Mouse (Mus musculus): ENCODE results near the gene Heatr1. TPM values are rescaled to one million over a fixed set of nuclear protein-coding genes. Genes with fewer than 3 reads are reported as not detected.
"Not testable (repeated sequence)": the region's sequence is repeated elsewhere in the genome, so short reads cannot be mapped to it uniquely, and the experiment has no call there.

Heatr1 gene
- polyA plus RNA-seq, 1 experiment from 2014 or later: 13.1 TPM

- 84% methylated on average over 7 of the region's 7 CpGs for WGBS
These were observed 60.0 kb downstream of the Heatr1 start for GRCm38 (mm10) chr13:12454686-12455390.

GRCm38 (mm10) chr13:12456711-12457110 is 61.9 kb downstream of the Heatr1 start:
- no peak for ATAC-seq (ENCODE audit: insufficient number of reproducible peaks, low FRiP score)
- H3K9ac ChIP-seq: no peak overlapping the region
- no peak overlapping the region for H3K27ac ChIP-seq (ENCODE audit: poor library complexity, severe bottlenecking)
- H3K27me3 ChIP-seq (replicated peaks): no peaks in the 10 kb centered on the region
- H3K4me2 ChIP-seq: no peak overlapping the region
- no peaks in the 10 kb centered on the region for H3K9me3 ChIP-seq (replicated peaks)
- WGBS: 73% methylated on average over 7 of the region's 7 CpGs
- H3K36me3 ChIP-seq: peaks cover 42% of the 10 kb centered on the region
- no peak overlapping the region for H3K4me3 ChIP-seq
- peaks cover 5% of the 10 kb centered on the region for H3K4me1 ChIP-seq (replicated peaks)

More at GRCm38 (mm10) chr13:12454686-12455390, 60.0 kb downstream of the Heatr1 start:
- Histone ChIP-seq H3K36me3 (peaks cover 50% of the 10 kb centered on the region), H3K27me3 (replicated peaks) (no peaks in the 10 kb centered on the region), H3K27ac (ENCODE audit: poor library complexity, severe bottlenecking) (no peak overlapping the region), H3K4me1 (replicated peaks) (peaks cover 1% of the 10 kb centered on the region; the same call in 1 of the 2 replicates), H3K9me3 (replicated peaks) (no peaks in the 10 kb centered on the region), H3K4me2 (no peak overlapping the region), H3K9ac (no peak overlapping the region), H3K4me3 (no peak overlapping the region)
- no peak for ATAC-seq (ENCODE audit: insufficient number of reproducible peaks, low FRiP score)

GRCm38 (mm10) chr13:12460443-12460842 is 65.6 kb downstream of the Heatr1 start:
- no peaks in the 10 kb centered on the region for H3K9me3 ChIP-seq (replicated peaks)
- WGBS: 6% methylated on average over 8 of the region's 8 CpGs
- H3K4me2 ChIP-seq: peak overlapping the region; percentile 89
- peak; percentile 9; the same call in 1 of the 2 replicates for ATAC-seq (ENCODE audit: insufficient number of reproducible peaks, low FRiP score)
- peaks cover 8% of the 10 kb centered on the region for H3K4me1 ChIP-seq (replicated peaks)
- H3K4me3 ChIP-seq: peak overlapping the region; percentile 81
- H3K27ac ChIP-seq (ENCODE audit: poor library complexity, severe bottlenecking): peak overlapping the region; percentile 79
- H3K36me3 ChIP-seq: peaks cover 10% of the 10 kb centered on the region; the same call in 1 of the 2 replicates
- peak overlapping the region; percentile 84 for H3K9ac ChIP-seq
- no peaks in the 10 kb centered on the region for H3K27me3 ChIP-seq (replicated peaks)

GRCm38 (mm10) chr13:12460881-12461729 is 66.3 kb downstream of the Heatr1 start:
- WGBS: under 1% methylated on average over 59 of the region's 59 CpGs
- H3K4me3 ChIP-seq: peak overlapping the region; percentile 81
- peaks cover 8% of the 10 kb centered on the region for H3K4me1 ChIP-seq (replicated peaks)
- H3K9me3 ChIP-seq (replicated peaks): no peaks in the 10 kb centered on the region
- H3K27ac ChIP-seq (ENCODE audit: poor library complexity, severe bottlenecking): peak overlapping the region; percentile 79
- ATAC-seq (ENCODE audit: insufficient number of reproducible peaks, low FRiP score): peak; percentile 95
- H3K9ac ChIP-seq: peak overlapping the region; percentile 84
- H3K27me3 ChIP-seq (replicated peaks): no peaks in the 10 kb centered on the region
- peak overlapping the region; percentile 89 for H3K4me2 ChIP-seq
- H3K36me3 ChIP-seq: peaks cover 7% of the 10 kb centered on the region; the same call in 1 of the 2 replicates

GRCm38 (mm10) chr13:12461730-12462119 is 66.9 kb downstream of the Heatr1 start:
- 4% methylated on average over 7 of the region's 7 CpGs for WGBS
- peak overlapping the region; percentile 40; the same call in 1 of the 2 replicates for H3K27ac ChIP-seq (ENCODE audit: poor library complexity, severe bottlenecking)
- no peak; the same call in 1 of the 2 replicates for ATAC-seq (ENCODE audit: insufficient number of reproducible peaks, low FRiP score)

GRCm38 (mm10) chr13:12462623-12463022 is 67.8 kb downstream of the Heatr1 start:
- Histone ChIP-seq H3K27ac (ENCODE audit: poor library complexity, severe bottlenecking) (no peak overlapping the region), H3K36me3 (no peaks in the 10 kb centered on the region), H3K4me2 (no peak overlapping the region), H3K9me3 (replicated peaks) (no peaks in the 10 kb centered on the region), H3K27me3 (replicated peaks) (no peaks in the 10 kb centered on the region), H3K4me1 (replicated peaks) (peaks cover 8% of the 10 kb centered on the region), H3K9ac (no peak overlapping the region), H3K4me3 (no peak overlapping the region)
- ATAC-seq (ENCODE audit: insufficient number of reproducible peaks, low FRiP score): no peak
- WGBS: 72% methylated on average over 4 of the region's 4 CpGs

More at GRCm38 (mm10) chr13:12461730-12462119, 66.9 kb downstream of the Heatr1 start:
- no peaks in the 10 kb centered on the region for H3K9me3 ChIP-seq (replicated peaks)
- peak overlapping the region; percentile 89 for H3K4me2 ChIP-seq
- H3K9ac ChIP-seq: peak overlapping the region; percentile 84; the same call in 1 of the 2 replicates
- H3K4me3 ChIP-seq: peak overlapping the region; percentile 81
- H3K27me3 ChIP-seq (replicated peaks): no peaks in the 10 kb centered on the region
- peaks cover 2% of the 10 kb centered on the region; the same call in 1 of the 2 replicates for H3K36me3 ChIP-seq
- peaks cover 8% of the 10 kb centered on the region for H3K4me1 ChIP-seq (replicated peaks)

GRCm38 (mm10) chr13:12464159-12464558 is 69.3 kb downstream of the Heatr1 start:
- H3K36me3 ChIP-seq; H3K4me2 ChIP-seq; ATAC-seq (ENCODE audit: insufficient number of reproducible peaks, low FRiP score); H3K27me3 ChIP-seq (replicated peaks); H3K27ac ChIP-seq (ENCODE audit: poor library complexity, severe bottlenecking); H3K9me3 ChIP-seq (replicated peaks); H3K4me1 ChIP-seq (replicated peaks); H3K9ac ChIP-seq; H3K4me3 ChIP-seq: not testable (repeated sequence)
- 70% methylated on average over 6 of the region's 6 CpGs for WGBS

- WGBS: 82% methylated on average over 1 of the region's 1 CpGs
- no peak within 1 kb of the TSS for H3K27ac ChIP-seq (ENCODE audit: poor library complexity, severe bottlenecking)
- peaks cover 7% of the 10 kb centered on the region for H3K4me1 ChIP-seq (replicated peaks)
- H3K4me2 ChIP-seq: no peak within 1 kb of the TSS
- no peak within 1 kb of the TSS for H3K9ac ChIP-seq
- ATAC-seq (ENCODE audit: insufficient number of reproducible peaks, low FRiP score): no peak
- H3K9me3 ChIP-seq (replicated peaks): no peaks in the 10 kb centered on the region
- no peak within 1 kb of the TSS for H3K4me3 ChIP-seq
- no peaks in the 10 kb centered on the region for H3K27me3 ChIP-seq (replicated peaks)
- H3K36me3 ChIP-seq: no peaks in the 10 kb centered on the region
These were observed 70.0 kb downstream of the Heatr1 start, which contains the start of gene Lgals8 for GRCm38 (mm10) chr13:12464844-12465243. Gene Lgals8, minus strand, starts transcription at chr13:12464944.

GRCm38 (mm10) chr13:12468488-12468887 is 73.7 kb downstream of the Heatr1 start:
- H3K27ac ChIP-seq (ENCODE audit: poor library complexity, severe bottlenecking): no peak overlapping the region
- 80% methylated on average over 1 of the region's 1 CpGs for WGBS
- no peak for ATAC-seq (ENCODE audit: insufficient number of reproducible peaks, low FRiP score)

GRCm38 (mm10) chr13:12473724-12474378 is 79.0 kb downstream of the Heatr1 start:
- Histone ChIP-seq H3K4me3 (no peak overlapping the region), H3K4me2 (no peak overlapping the region), H3K9me3 (replicated peaks) (no peaks in the 10 kb centered on the region), H3K27me3 (replicated peaks) (peaks cover 17% of the 10 kb centered on the region), H3K4me1 (replicated peaks) (no peaks in the 10 kb centered on the region), H3K9ac (no peak overlapping the region), H3K36me3 (no peaks in the 10 kb centered on the region), H3K27ac (ENCODE audit: poor library complexity, severe bottlenecking) (no peak overlapping the region)
- ATAC-seq (ENCODE audit: insufficient number of reproducible peaks, low FRiP score): no peak
- WGBS: 35% methylated on average over 8 of the region's 8 CpGs

More at GRCm38 (mm10) chr13:12468488-12468887, 73.7 kb downstream of the Heatr1 start:
- H3K4me3 ChIP-seq: no peak overlapping the region
- H3K27me3 ChIP-seq (replicated peaks): peaks cover 17% of the 10 kb centered on the region
- H3K9me3 ChIP-seq (replicated peaks): no peaks in the 10 kb centered on the region
- no peak overlapping the region for H3K4me2 ChIP-seq
- H3K36me3 ChIP-seq: no peaks in the 10 kb centered on the region
- H3K4me1 ChIP-seq (replicated peaks): no peaks in the 10 kb centered on the region
- H3K9ac ChIP-seq: no peak overlapping the region
